Mouse (Mus musculus) erythroblast, adult 5-6 weeks (primary cell): ENCODE measurements around the gene Mpig6b. TPM values are rescaled to one million over a fixed set of nuclear protein-coding genes. Genes with fewer than 3 reads are reported as not detected.
A peak's percentile ranks its signal among the peaks of the same experiment; 100 is the strongest.

Experiments used
- ATAC-seq: replicated peaks from 2 replicates; pipeline ENCODE4 v1.8.0; 2016; ENCODE audit warnings: moderate number of reproducible peaks, mild to moderate bottlenecking, moderate TSS enrichment, inconsistent platforms; ENCODE audit not compliant: poor library complexity, low FRiP score, severe bottlenecking
- total RNA-seq, 2 experiments: library from RNA; stranded (forward) in 1 of 2; stranded (reverse) in 1 of 2; fragments of 150-400 nt in 1 of 2; fragments of 200-764, 138-1000 nt in 1 of 2; gene quantifications; 2 replicates each; pipeline versions ENCODE4 v1.2.3 to v1.2.4; 2015 to 2017; ENCODE audit warnings: low replicate concordance in 2 of 2

Mpig6b gene
- total RNA-seq, 2 experiments from 2014 or later: not detected

DNA sequence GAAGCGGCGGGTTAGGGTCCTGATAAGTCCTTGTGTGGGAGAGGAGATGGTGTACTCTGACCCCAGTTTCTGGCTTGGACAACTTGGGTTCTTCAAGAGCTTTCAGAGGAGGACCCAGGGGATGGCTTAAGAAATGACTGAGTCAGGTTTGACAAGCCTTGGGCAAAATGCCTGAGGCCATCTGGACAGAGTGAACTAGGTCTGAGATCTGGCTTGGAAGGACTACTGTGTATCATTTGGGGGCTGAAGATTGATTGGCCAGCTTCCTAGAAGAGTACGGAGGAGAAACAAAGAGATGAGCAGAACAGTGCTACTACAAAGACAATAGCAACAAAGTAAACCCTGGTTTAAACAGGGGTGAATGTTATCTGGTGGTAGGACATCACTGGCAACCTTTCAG, 2.5 kb downstream of the Mpig6b start:
- ATAC-seq: no peak

DNA sequence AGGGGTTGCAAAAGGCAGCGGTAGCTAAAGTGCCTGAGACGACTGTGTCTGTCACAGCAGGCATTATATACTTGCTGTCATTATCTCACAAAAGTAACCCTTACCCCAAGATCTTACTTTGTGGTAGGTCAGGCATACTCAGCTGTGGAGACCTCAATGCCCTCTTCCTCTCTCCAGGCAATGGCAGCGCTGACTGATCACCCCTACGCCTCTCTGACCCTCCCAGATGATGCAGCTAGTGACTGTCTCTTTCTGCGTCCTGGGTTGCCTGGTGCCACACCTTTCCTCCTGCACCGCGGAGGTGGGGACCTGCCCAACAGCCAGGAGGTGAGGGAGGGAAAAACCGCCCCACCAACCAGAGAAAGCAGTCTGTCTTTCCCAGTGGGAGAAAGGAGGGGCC, 4.7 kb downstream of the Mpig6b start:
- ATAC-seq: no peak

DNA sequence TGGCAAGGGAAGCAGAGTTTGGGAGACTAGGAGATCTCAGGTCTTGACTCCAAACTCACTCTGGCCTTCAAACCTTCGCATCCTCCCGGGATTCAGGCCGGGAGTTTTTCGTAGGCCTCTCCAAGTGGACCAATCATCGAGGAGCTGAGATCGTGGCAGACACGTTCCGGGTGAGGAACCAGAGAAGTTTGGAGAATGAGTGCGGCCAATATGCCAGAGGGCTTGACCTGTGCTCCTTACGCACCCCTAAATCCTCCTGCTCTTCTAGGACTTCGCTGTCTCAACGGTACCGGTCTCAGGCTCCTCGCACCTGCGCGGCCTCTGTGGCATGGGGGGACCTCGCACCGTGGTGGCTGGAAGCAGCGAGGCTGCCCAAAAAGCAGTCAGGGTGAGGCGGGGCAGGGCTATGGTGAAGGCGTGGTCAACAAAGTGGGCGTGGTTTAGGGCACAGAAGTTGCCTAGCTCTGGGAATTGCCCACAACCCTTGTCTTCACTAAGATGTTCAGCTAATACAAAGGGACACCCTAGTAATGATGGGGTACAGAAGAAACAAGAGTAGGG, 5.2 kb downstream of the Mpig6b start:
- ATAC-seq: 0 out of 2 replicates have a peak, but pooled peaks have one; percentile 30

DNA sequence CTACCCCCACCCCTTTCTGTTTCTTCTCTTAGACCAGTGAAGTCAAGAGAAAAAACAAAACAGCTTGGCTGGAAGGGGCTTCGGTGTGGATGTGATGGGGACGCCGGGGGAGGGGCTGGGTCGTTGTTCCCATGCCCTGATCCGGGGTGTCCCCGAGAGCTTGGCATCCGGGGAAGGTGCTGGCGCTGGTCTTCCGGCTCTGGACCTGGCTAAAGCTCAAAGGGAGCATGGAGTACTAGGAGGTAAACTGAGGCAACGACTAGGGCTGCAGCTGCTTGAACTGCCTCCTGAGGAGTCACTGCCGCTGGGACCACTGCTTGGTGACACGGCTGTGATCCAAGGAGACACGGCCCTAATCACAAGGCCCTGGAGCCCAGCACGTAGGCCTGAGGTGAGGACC, 5.9 kb downstream of the Mpig6b start:
- no peak for ATAC-seq

- peak; percentile 83 for ATAC-seq
Observed at GRCm38 (mm10) chr17:35058911-35059892, 6.8 kb downstream of the Mpig6b start, which contains the start of gene Ddah2. Gene Ddah2, plus strand, starts transcription at chr17:35059035.

DNA sequence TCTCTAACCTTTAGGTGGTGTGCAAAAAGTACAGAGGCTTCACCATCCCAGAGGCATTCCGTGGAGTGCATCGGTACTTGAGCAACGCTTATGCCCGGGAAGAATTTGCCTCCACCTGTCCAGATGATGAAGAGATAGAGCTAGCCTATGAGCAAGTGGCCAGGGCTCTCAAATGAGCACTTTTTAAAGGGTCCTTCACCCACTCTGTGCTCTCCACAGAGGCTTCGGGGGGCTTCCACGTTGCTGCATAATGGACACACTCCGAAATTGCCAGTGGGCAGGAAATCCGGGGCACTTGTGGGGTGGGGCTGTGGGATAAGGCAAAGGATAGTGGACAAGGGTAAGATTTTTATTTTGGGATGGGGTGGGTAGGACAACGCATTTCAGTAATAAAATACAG, 7.7 kb downstream of the Mpig6b start:
- ATAC-seq: no peak

DNA sequence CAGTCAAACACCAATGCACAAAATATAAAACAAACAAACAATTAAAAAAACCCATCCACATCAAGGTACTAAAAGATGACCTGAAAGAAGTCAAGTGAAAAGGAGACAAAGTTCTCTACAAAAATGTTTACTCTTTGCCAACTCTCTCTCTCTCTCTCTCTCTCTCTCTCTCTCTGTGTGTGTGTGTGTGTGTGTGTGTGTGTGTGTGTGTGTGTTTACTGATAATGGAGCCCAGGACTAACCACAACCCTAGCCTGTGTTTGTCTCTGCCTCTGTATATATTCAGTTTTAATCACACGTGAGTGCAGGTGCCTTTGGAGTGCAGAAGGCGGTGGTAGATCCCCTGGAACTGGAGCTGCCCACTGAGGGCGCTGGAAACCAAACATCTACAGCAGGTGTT, 8.9 kb downstream of the Mpig6b start:
- no peak for ATAC-seq

GRCm38 (mm10) chr17:35055691-35056495, 10.1 kb downstream of the Mpig6b start:
- no peak for ATAC-seq

DNA sequence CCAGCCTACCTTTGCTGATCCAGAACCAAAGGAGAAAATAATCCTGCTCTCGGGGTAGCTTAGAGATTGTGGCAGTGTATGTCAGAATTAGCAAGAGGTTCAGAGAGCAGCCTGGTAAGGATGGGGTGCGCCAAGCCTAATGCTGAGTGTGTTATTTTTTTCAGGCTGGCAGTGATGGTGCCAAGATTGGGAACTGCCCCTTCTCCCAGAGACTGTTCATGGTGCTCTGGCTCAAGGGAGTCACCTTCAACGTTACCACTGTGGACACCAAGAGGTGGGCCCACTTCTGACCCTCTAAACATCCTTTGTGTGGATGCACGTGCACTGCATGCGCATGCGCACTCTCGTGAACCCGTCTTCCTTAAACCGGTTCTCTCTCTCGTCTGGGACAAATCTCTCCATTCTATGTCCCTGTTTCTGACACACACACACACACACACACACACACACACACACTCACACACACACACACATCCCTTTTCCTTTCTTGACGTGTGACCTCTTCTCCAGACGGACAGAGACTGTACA, 13.6 kb downstream of the Mpig6b start:
- no peak for ATAC-seq

DNA sequence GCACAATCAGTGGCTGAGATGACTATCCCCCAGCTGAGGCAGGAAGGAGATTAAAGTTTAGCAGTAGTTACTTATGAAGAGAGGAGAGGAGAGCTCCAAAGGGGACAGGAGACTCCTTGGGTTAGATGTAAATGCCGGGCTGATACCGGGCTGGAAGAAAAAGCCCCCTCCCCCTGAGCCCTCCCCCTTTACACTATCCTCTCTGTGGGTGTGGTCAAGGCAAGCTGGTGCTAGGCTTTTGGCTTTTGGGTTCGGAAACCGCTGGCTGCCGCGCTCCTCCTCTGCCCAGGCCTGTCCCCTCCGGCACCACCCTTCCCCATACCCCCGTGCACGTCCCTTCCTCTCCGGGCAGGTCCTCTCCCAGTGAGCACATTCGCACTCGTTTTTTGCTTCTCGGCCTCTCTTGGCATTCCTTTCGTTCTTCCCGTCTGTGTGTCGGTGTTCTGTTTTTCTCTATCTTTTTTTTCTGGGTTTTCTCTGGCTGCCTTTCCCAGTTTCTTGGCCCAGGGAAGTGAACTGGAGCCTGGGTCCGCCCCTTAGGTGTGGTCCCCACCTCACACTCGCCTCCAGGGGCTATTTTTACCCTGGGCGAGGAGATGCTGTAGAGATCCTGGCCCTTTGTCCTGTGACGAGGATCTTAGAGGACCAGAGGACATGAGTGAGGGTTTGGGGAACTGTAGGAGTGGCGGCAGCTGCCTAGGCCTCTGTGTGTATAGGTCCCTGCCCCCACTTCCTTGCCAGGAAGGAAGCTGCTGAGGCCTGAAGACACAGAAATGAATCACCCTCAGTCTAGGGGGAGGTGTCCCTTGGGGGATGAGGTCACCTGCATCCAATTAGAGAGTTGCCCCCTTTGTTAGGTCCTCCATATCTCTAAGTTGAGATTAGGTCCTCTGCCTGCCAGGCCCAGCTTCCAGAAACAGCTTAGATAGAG, 14.6 kb downstream of the Mpig6b start:
- ATAC-seq: peak; percentile 25; the same call in 1 of the 2 replicates

DNA sequence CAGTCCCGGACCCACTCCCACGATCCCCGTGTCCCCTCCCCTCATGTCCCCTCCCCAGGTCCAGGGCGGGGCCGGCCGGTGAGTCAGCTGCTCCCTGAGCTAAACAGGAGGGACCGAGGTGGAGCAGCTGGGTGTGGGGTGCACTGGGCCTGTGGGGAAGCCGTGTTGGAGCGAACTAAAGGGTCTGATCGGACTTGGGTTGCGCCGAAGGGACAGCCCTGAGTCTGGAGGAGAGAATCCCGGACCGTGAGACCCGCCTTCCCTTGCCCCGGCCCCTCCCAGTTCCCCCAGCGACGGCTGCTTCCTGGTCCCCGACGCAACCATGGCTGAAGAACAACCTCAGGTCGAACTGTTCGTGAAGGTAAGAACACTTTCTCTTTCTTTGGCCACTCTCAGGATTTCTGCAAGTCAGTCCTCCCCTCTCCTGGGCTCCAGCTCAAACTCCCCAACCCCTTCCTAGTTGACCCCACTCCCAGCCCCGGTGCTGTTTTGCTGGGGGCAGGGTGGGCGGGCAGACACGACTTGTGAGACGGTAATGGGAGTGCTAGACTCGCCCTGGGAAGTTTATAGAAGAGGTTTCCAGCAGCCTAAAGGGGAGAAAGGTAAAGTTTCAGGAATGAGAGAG, 15.7 kb downstream of the Mpig6b start:
- ATAC-seq: peak; percentile 54

GRCm38 (mm10) chr17:35049561-35050016, 16.4 kb downstream of the Mpig6b start, which contains the start of gene Clic1:
Gene Clic1, plus strand, starts transcription at chr17:35049966.
- ATAC-seq: no peak

GRCm38 (mm10) chr17:35048932-35049440, 17.0 kb downstream of the Mpig6b start:
- ATAC-seq: no peak

DNA sequence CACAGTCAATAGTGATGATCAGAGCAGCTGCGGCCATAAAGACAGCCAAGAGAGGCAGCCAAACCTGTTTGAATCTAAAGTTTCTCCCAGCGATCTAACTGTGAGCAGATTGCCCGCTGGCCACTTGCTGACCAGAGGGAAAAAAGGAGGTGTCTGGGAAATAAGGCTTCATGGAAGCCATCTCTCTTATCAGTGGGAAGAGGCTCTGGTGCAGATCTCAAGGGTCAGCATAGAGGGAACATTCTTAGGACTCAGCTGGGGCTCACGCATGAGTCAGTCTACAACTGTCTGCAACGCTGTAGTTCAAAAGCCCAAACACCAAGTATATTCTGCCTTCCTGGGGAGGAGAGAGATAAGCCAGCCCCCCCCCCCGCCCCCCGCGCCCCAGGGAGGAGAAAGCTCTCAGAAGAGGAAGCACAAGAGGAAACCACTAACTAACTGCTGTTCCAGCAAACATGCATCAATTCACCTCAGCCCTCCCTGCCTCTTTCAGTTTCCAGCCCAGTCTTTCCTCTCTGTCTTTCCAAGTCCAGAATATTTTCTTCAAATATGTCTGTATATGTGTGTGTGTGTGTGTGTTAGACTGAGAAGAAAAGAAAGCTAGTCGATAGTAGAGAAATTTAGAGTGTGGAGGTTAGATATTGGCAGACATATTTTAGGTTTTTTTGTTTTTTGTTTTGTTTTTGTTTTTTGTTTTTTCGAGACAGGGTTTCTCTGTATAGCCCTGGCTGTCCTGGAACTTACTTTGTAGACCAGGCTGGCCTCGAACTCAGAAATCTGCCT, 17.6 kb downstream of the Mpig6b start:
- no peak for ATAC-seq

GRCm38 (mm10) chr17:35047688-35048087, 18.3 kb downstream of the Mpig6b start:
- ATAC-seq: no peak

- peak; percentile 77 for ATAC-seq
Observed at GRCm38 (mm10) chr17:35046681-35047455, 19.1 kb downstream of the Mpig6b start, which contains the start of gene Msh5. Gene Msh5, minus strand, starts transcription at chr17:35046745.
